Mouse (Mus musculus): ENCODE measurements around the gene Rasgef1c. TPM values are rescaled to one million over a fixed set of nuclear protein-coding genes. Genes with fewer than 3 reads are reported as not detected.

Rasgef1c gene
- polyA plus RNA-seq, 1 experiment from 2014 or later = 4.6 TPM

- Histone ChIP-seq H3K9ac (ENCODE audit: low read depth, low read length) (no peak overlapping the region), H3K4me3 (ENCODE audit: low read depth, low read length) (no peak overlapping the region), H3K9me3 (ENCODE audit: control insufficient read depth, low read length) (no peaks in the 10 kb centered on the region), H3K36me3 (ENCODE audit: control insufficient read depth, insufficient read depth, low read length) (no peaks in the 10 kb centered on the region), H3K27ac (ENCODE audit: low read depth, low read length) (no peak overlapping the region), H3K4me1 (replicated peaks; ENCODE audit: control insufficient read depth, insufficient read depth, low read length) (no peaks in the 10 kb centered on the region), H3K27me3 (ENCODE audit: control insufficient read depth, insufficient read depth, low read length) (no peaks in the 10 kb centered on the region), H3K4me2 (replicated peaks; ENCODE audit: low read depth, low read length) (no peak overlapping the region)
- ATAC-seq (ENCODE audit: low FRiP score) = no peak
- no peak for DNase-seq (ENCODE audit: low spot score)
- WGBS = 84% methylated on average over 10 of the region's 10 CpGs
These were observed 72.2 kb downstream of the Rasgef1c start for GRCm38 (mm10) chr11:49973657-49974340.

GRCm38 (mm10) chr11:49974675-49975074 is 73.0 kb downstream of the Rasgef1c start:
- H3K4me1 ChIP-seq (replicated peaks; ENCODE audit: control insufficient read depth, insufficient read depth, low read length) = no peaks in the 10 kb centered on the region

GRCm38 (mm10) chr11:49977963-49978568 is 76.4 kb downstream of the Rasgef1c start:
- ATAC-seq (ENCODE audit: low FRiP score) = no peak
- 83% methylated on average over 10 of the region's 10 CpGs for whole genome bisulfite sequencing
- Histone ChIP-seq H3K9ac (ENCODE audit: low read depth, low read length) (no peak overlapping the region), H3K27ac (ENCODE audit: low read depth, low read length) (no peak overlapping the region), H3K9me3 (ENCODE audit: control insufficient read depth, low read length) (no peaks in the 10 kb centered on the region), H3K4me2 (replicated peaks; ENCODE audit: low read depth, low read length) (no peak overlapping the region), H3K4me1 (replicated peaks; ENCODE audit: control insufficient read depth, insufficient read depth, low read length) (no peaks in the 10 kb centered on the region), H3K4me3 (ENCODE audit: low read depth, low read length) (no peak overlapping the region), H3K36me3 (ENCODE audit: control insufficient read depth, insufficient read depth, low read length) (no peaks in the 10 kb centered on the region), H3K27me3 (ENCODE audit: control insufficient read depth, insufficient read depth, low read length) (no peaks in the 10 kb centered on the region)
- DNase-seq (ENCODE audit: low spot score) = no peak

More at GRCm38 (mm10) chr11:49974675-49975074, 73.0 kb downstream of the Rasgef1c start:
- H3K9me3 ChIP-seq (ENCODE audit: control insufficient read depth, low read length) = no peaks in the 10 kb centered on the region
- no peak for DNase-seq (ENCODE audit: low spot score)
- H3K4me2 ChIP-seq (replicated peaks; ENCODE audit: low read depth, low read length) = no peak overlapping the region
- no peak overlapping the region for H3K9ac ChIP-seq (ENCODE audit: low read depth, low read length)
- H3K36me3 ChIP-seq (ENCODE audit: control insufficient read depth, insufficient read depth, low read length) = no peaks in the 10 kb centered on the region
- H3K4me3 ChIP-seq (ENCODE audit: low read depth, low read length) = no peak overlapping the region
- ATAC-seq (ENCODE audit: low FRiP score) = no peak
- 66% methylated on average over 1 of the region's 1 CpGs for WGBS
- no peaks in the 10 kb centered on the region for H3K27me3 ChIP-seq (ENCODE audit: control insufficient read depth, insufficient read depth, low read length)
- no peak overlapping the region for H3K27ac ChIP-seq (ENCODE audit: low read depth, low read length)

- ATAC-seq (ENCODE audit: low FRiP score) (no peak), DNase-seq (ENCODE audit: low spot score) (no peak)
- Histone ChIP-seq H3K27ac (ENCODE audit: low read depth, low read length) (no peak overlapping the region), H3K4me3 (ENCODE audit: low read depth, low read length) (no peak overlapping the region), H3K4me1 (replicated peaks; ENCODE audit: control insufficient read depth, insufficient read depth, low read length) (no peaks in the 10 kb centered on the region), H3K9me3 (ENCODE audit: control insufficient read depth, low read length) (no peaks in the 10 kb centered on the region), H3K27me3 (ENCODE audit: control insufficient read depth, insufficient read depth, low read length) (no peaks in the 10 kb centered on the region), H3K4me2 (replicated peaks; ENCODE audit: low read depth, low read length) (no peak overlapping the region), H3K36me3 (ENCODE audit: control insufficient read depth, insufficient read depth, low read length) (no peaks in the 10 kb centered on the region), H3K9ac (ENCODE audit: low read depth, low read length) (no peak overlapping the region)
- 95% methylated on average over 8 of the region's 8 CpGs for WGBS
These were observed 77.3 kb downstream of the Rasgef1c start for GRCm38 (mm10) chr11:49978935-49979334.

GRCm38 (mm10) chr11:49980681-49981235 is 79.1 kb downstream of the Rasgef1c start:
- Histone ChIP-seq H3K27me3 (ENCODE audit: control insufficient read depth, insufficient read depth, low read length) (no peaks in the 10 kb centered on the region), H3K9me3 (ENCODE audit: control insufficient read depth, low read length) (no peaks in the 10 kb centered on the region), H3K9ac (ENCODE audit: low read depth, low read length) (no peak overlapping the region), H3K36me3 (ENCODE audit: control insufficient read depth, insufficient read depth, low read length) (no peaks in the 10 kb centered on the region), H3K27ac (ENCODE audit: low read depth, low read length) (no peak overlapping the region), H3K4me3 (ENCODE audit: low read depth, low read length) (no peak overlapping the region), H3K4me1 (replicated peaks; ENCODE audit: control insufficient read depth, insufficient read depth, low read length) (no peaks in the 10 kb centered on the region), H3K4me2 (replicated peaks; ENCODE audit: low read depth, low read length) (no peak overlapping the region)
- DNase-seq (ENCODE audit: low spot score) (no peak), ATAC-seq (ENCODE audit: low FRiP score) (no peak)
- 80% methylated on average over 6 of the region's 6 CpGs for WGBS

- Histone ChIP-seq H3K27me3 (ENCODE audit: control insufficient read depth, insufficient read depth, low read length) (no peaks in the 10 kb centered on the region), H3K4me2 (replicated peaks; ENCODE audit: low read depth, low read length) (no peak overlapping the region), H3K9me3 (ENCODE audit: control insufficient read depth, low read length) (no peaks in the 10 kb centered on the region), H3K36me3 (ENCODE audit: control insufficient read depth, insufficient read depth, low read length) (no peaks in the 10 kb centered on the region), H3K4me1 (replicated peaks; ENCODE audit: control insufficient read depth, insufficient read depth, low read length) (no peaks in the 10 kb centered on the region), H3K27ac (ENCODE audit: low read depth, low read length) (no peak overlapping the region), H3K4me3 (ENCODE audit: low read depth, low read length) (no peak overlapping the region), H3K9ac (ENCODE audit: low read depth, low read length) (no peak overlapping the region)
- DNase-seq (ENCODE audit: low spot score) = no peak
- WGBS = 85% methylated on average over 7 of the region's 7 CpGs
- ATAC-seq (ENCODE audit: low FRiP score) = no peak
These were observed 79.8 kb downstream of the Rasgef1c start for GRCm38 (mm10) chr11:49981321-49981963.

GRCm38 (mm10) chr11:49982094-49982493 is 80.5 kb downstream of the Rasgef1c start:
- H3K4me2 ChIP-seq (replicated peaks; ENCODE audit: low read depth, low read length) = no peak overlapping the region
- H3K4me1 ChIP-seq (replicated peaks; ENCODE audit: control insufficient read depth, insufficient read depth, low read length) = no peaks in the 10 kb centered on the region
- DNase-seq (ENCODE audit: low spot score) = no peak
- no peaks in the 10 kb centered on the region for H3K27me3 ChIP-seq (ENCODE audit: control insufficient read depth, insufficient read depth, low read length)
- no peaks in the 10 kb centered on the region for H3K36me3 ChIP-seq (ENCODE audit: control insufficient read depth, insufficient read depth, low read length)
- ATAC-seq (ENCODE audit: low FRiP score) = no peak
- no peak overlapping the region for H3K27ac ChIP-seq (ENCODE audit: low read depth, low read length)
- no peak overlapping the region for H3K9ac ChIP-seq (ENCODE audit: low read depth, low read length)
- no peaks in the 10 kb centered on the region for H3K9me3 ChIP-seq (ENCODE audit: control insufficient read depth, low read length)
- H3K4me3 ChIP-seq (ENCODE audit: low read depth, low read length) = no peak overlapping the region
- WGBS = 88% methylated on average over 4 of the region's 4 CpGs

- H3K27ac ChIP-seq (ENCODE audit: low read depth, low read length) = no peak overlapping the region
- WGBS = 47% methylated on average over 4 of the region's 4 CpGs
- no peak for DNase-seq (ENCODE audit: low spot score)
These were observed 81.2 kb downstream of the Rasgef1c start for GRCm38 (mm10) chr11:49982881-49983280.

More at GRCm38 (mm10) chr11:49982881-49983280, 81.2 kb downstream of the Rasgef1c start:
- Histone ChIP-seq H3K36me3 (ENCODE audit: control insufficient read depth, insufficient read depth, low read length) (no peaks in the 10 kb centered on the region), H3K4me2 (replicated peaks; ENCODE audit: low read depth, low read length) (no peak overlapping the region), H3K27me3 (ENCODE audit: control insufficient read depth, insufficient read depth, low read length) (no peaks in the 10 kb centered on the region), H3K4me3 (ENCODE audit: low read depth, low read length) (no peak overlapping the region), H3K9ac (ENCODE audit: low read depth, low read length) (no peak overlapping the region), H3K9me3 (ENCODE audit: control insufficient read depth, low read length) (no peaks in the 10 kb centered on the region), H3K4me1 (replicated peaks; ENCODE audit: control insufficient read depth, insufficient read depth, low read length) (no peaks in the 10 kb centered on the region)
- no peak for ATAC-seq (ENCODE audit: low FRiP score)
